Mouse (Mus musculus) thymus, adult 2 months (tissue): Measurements from ENCODE around the gene Abcb1a. TPM values are rescaled to one million over a fixed set of nuclear protein-coding genes. Genes with fewer than 3 reads are reported as not detected.

Source experiments
- DNase-seq: peaks from one replicate; pipeline ENCODE4 v3.0.0; 2021
- H3K27ac ChIP-seq: fragments of 200-500 bp; 2 replicates; pipeline ENCODE4 v1.5.1; 2012; ENCODE audit warnings: low read length, control low read depth; ENCODE audit not compliant: control insufficient read depth, insufficient read depth
- H3K27me3 ChIP-seq: fragments of 200-500 bp; 2 replicates; pipeline ENCODE4 v1.6.1; 2012; ENCODE audit warnings: mild to moderate bottlenecking, low read length, moderate library complexity, mixed read lengths; ENCODE audit not compliant: control insufficient read depth, insufficient read depth
- H3K36me3 ChIP-seq: fragments of 200-500 bp; 2 replicates; pipeline ENCODE4 v1.6.1; 2012; ENCODE audit warnings: mild to moderate bottlenecking, low read length, moderate library complexity; ENCODE audit not compliant: control insufficient read depth, insufficient read depth
- H3K4me1 ChIP-seq: fragments of 200-500 bp; replicated peaks from 2 replicates; pipeline ENCODE4 v1.6.1; 2012; ENCODE audit warnings: low read length; ENCODE audit not compliant: control insufficient read depth, insufficient read depth
- H3K4me3 ChIP-seq: fragments of 200-500 bp; 2 replicates; pipeline ENCODE4 v1.5.1; 2012; ENCODE audit warnings: mild to moderate bottlenecking, low read length, control low read depth, moderate library complexity; ENCODE audit not compliant: control insufficient read depth, insufficient read depth
- CTCF ChIP-seq: fragments of 200-500 bp; IDR thresholded peaks from 2 replicates; pipeline ENCODE4 v1.5.1; 2012; ENCODE audit warnings: mild to moderate bottlenecking, control low read depth, low read length, moderate library complexity, borderline replicate concordance; ENCODE audit not compliant: control insufficient read depth, poor library complexity, insufficient read depth; ENCODE audit errors: extremely low read depth
- POLR2A ChIP-seq: fragments of 200-500 bp; IDR thresholded peaks from 2 replicates; pipeline ENCODE4 v1.6.1; 2012; ENCODE audit warnings: mild to moderate bottlenecking, low read length, control low read depth, moderate library complexity; ENCODE audit not compliant: control insufficient read depth, poor library complexity, insufficient read depth; ENCODE audit errors: extremely low read depth
- WGBS: fragments of 180-500 bp; shearing (Covaris S2); methylation state at CpG from one replicate; pipeline ENCODE4 v1.1.7; 2018; 5-methylcytosine and 5-hydroxymethylcytosine counted together
- polyA plus RNA-seq: library from polyadenylated mRNA; depleted of rRNA; stranded (reverse); fragments of >200 nt; gene quantifications from 2 replicates; pipeline ENCODE4 v1.2.3, GENCODE M21; 2012

Abcb1a gene
- polyA plus RNA-seq, 1 experiment, result 1.2 TPM

GRCm38 (mm10) chr5:8648774-8649173 is 11.1 kb upstream of the Abcb1a start:
- H3K4me1 ChIP-seq, result no peaks in the 10 kb centered on the region
- H3K27ac ChIP-seq, result no peak overlapping the region
- H3K36me3 ChIP-seq, result no peaks in the 10 kb centered on the region
- no peaks in the 10 kb centered on the region for H3K27me3 ChIP-seq
- TF ChIP-seq POLR2A (no peak), CTCF (no peak)
- no peak overlapping the region for H3K4me3 ChIP-seq
- DNase-seq, result no peak

- 75% methylated on average over 2 of the region's 2 CpGs for WGBS
These were observed 7.8 kb upstream of the Abcb1a start for GRCm38 (mm10) chr5:8652085-8652484.

GRCm38 (mm10) chr5:8660738-8661151 is 868 bp downstream of the Abcb1a start:
- no peaks in the 10 kb centered on the region for H3K36me3 ChIP-seq
- DNase-seq, result no peak
- H3K27me3 ChIP-seq, result no peaks in the 10 kb centered on the region
- TF ChIP-seq CTCF (no peak), POLR2A (no peak)
- peaks cover 7% of the 10 kb centered on the region for H3K4me1 ChIP-seq
- H3K4me3 ChIP-seq, result peak overlapping the region; percentile 41; the same call in 1 of the 2 replicates
- no peak overlapping the region for H3K27ac ChIP-seq
- 67% methylated on average over 10 of the region's 10 CpGs for WGBS

More at GRCm38 (mm10) chr5:8652085-8652484, 7.8 kb upstream of the Abcb1a start:
- DNase-seq, result no peak
- Histone ChIP-seq H3K27me3 (no peaks in the 10 kb centered on the region), H3K4me1 (no peaks in the 10 kb centered on the region), H3K4me3 (no peak overlapping the region), H3K36me3 (no peaks in the 10 kb centered on the region), H3K27ac (no peak overlapping the region)
- TF ChIP-seq POLR2A (no peak), CTCF (no peak)

- TF ChIP-seq POLR2A, result no peak
- TF ChIP-seq CTCF, result no peak
- H3K4me3 ChIP-seq, result no peak overlapping the region
- H3K4me1 ChIP-seq, result peaks cover 10% of the 10 kb centered on the region
- no peaks in the 10 kb centered on the region for H3K27me3 ChIP-seq
- 64% methylated on average over 3 of the region's 3 CpGs for WGBS
- H3K27ac ChIP-seq, result no peak overlapping the region
- DNase-seq, result no peak
- H3K36me3 ChIP-seq, result no peaks in the 10 kb centered on the region
These were observed 4.8 kb downstream of the Abcb1a start for GRCm38 (mm10) chr5:8664678-8665077.

- Histone ChIP-seq H3K4me1 (0 out of 2 replicates have a peak, but pooled peaks cover 3% of the 10 kb centered on the region), H3K4me3 (no peak overlapping the region), H3K27me3 (no peaks in the 10 kb centered on the region), H3K27ac (no peak overlapping the region), H3K36me3 (no peaks in the 10 kb centered on the region)
- TF ChIP-seq CTCF, result no peak
- TF ChIP-seq POLR2A, result no peak
- no peak for DNase-seq
- 88% methylated on average over 9 of the region's 9 CpGs for WGBS
These were observed 8.0 kb downstream of the Abcb1a start for GRCm38 (mm10) chr5:8667758-8668474.

- peak; percentile 11 for DNase-seq
- Histone ChIP-seq H3K27me3 (no peaks in the 10 kb centered on the region), H3K36me3 (no peaks in the 10 kb centered on the region), H3K4me3 (no peak overlapping the region), H3K4me1 (0 out of 2 replicates have a peak, but pooled peaks cover 3% of the 10 kb centered on the region), H3K27ac (no peak overlapping the region)
- 26% methylated on average over 1 of the region's 1 CpGs for WGBS
- TF ChIP-seq CTCF, result no peak
- TF ChIP-seq POLR2A, result no peak
These were observed 9.7 kb downstream of the Abcb1a start for GRCm38 (mm10) chr5:8669606-8670005.

- H3K27me3 ChIP-seq, result no peaks in the 10 kb centered on the region
- no peak overlapping the region; the same call in 1 of the 2 replicates for H3K27ac ChIP-seq
- no peak overlapping the region for H3K4me3 ChIP-seq
- peak; percentile 8 for DNase-seq
- TF ChIP-seq CTCF (no peak), POLR2A (no peak)
- WGBS, result 19% methylated on average over 6 of the region's 6 CpGs
- H3K36me3 ChIP-seq, result no peaks in the 10 kb centered on the region
- H3K4me1 ChIP-seq, result no peaks in the 10 kb centered on the region
These were observed 15.5 kb downstream of the Abcb1a start for GRCm38 (mm10) chr5:8675262-8675951.
